Mouse (Mus musculus) E14TG2a.4 (cell line): ENCODE measurements around the gene Fastk.

Experiments
- CTCF ChIP-seq: conservative IDR thresholded peaks from 2 replicates; pipeline ENCODE4 v1.5.1; 2014; ENCODE audit warnings: low read length
- NANOG ChIP-seq: IDR thresholded peaks from 2 replicates; pipeline ENCODE4 v1.6.1; 2014; ENCODE audit warnings: borderline replicate concordance, low read length, mixed read lengths

DNA sequence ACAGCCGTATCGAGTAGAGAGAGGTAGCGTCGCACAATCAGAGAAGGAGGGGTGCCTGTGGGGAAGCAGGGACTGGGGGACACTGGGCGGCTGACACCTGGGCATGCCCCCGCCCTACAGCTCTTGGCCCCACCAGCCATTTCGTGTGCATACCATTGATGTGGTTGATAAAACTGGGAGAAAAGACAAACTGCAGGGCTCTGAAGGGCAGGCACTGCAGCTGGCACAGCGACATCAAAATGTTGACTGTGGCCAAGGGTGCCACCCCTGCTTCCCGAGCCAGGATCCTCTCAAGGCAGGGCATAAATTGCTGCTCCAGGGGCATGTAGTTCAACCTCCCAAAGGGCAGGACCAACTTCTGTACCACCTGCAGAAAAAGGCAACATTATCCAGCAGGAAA is 3.1 kb downstream of the Fastk start:
- TF ChIP-seq CTCF (no peak), NANOG (no peak)
